Mouse (Mus musculus) thymus, adult 2 months (tissue): ENCODE measurements at regions not wholly inside any gene's neighbourhood (a gene's known extent, or its start where the extent isn't known, plus 50 kb on each side); places are given as distances from the start of the nearest gene placed in this dataset.

Experiments
- DNase-seq: peaks from one replicate; pipeline ENCODE4 v3.0.0; 2021
- H3K27ac ChIP-seq: fragments of 200-500 bp; 2 replicates; pipeline ENCODE4 v1.5.1; 2012; ENCODE audit warnings: low read length, control low read depth; ENCODE audit not compliant: control insufficient read depth, insufficient read depth
- H3K27me3 ChIP-seq: fragments of 200-500 bp; 2 replicates; pipeline ENCODE4 v1.6.1; 2012; ENCODE audit warnings: mild to moderate bottlenecking, low read length, moderate library complexity, mixed read lengths; ENCODE audit not compliant: control insufficient read depth, insufficient read depth
- H3K36me3 ChIP-seq: fragments of 200-500 bp; 2 replicates; pipeline ENCODE4 v1.6.1; 2012; ENCODE audit warnings: mild to moderate bottlenecking, low read length, moderate library complexity; ENCODE audit not compliant: control insufficient read depth, insufficient read depth
- H3K4me1 ChIP-seq: fragments of 200-500 bp; replicated peaks from 2 replicates; pipeline ENCODE4 v1.6.1; 2012; ENCODE audit warnings: low read length; ENCODE audit not compliant: control insufficient read depth, insufficient read depth
- H3K4me3 ChIP-seq: fragments of 200-500 bp; 2 replicates; pipeline ENCODE4 v1.5.1; 2012; ENCODE audit warnings: mild to moderate bottlenecking, low read length, control low read depth, moderate library complexity; ENCODE audit not compliant: control insufficient read depth, insufficient read depth
- CTCF ChIP-seq: fragments of 200-500 bp; IDR thresholded peaks from 2 replicates; pipeline ENCODE4 v1.5.1; 2012; ENCODE audit warnings: mild to moderate bottlenecking, control low read depth, low read length, moderate library complexity, borderline replicate concordance; ENCODE audit not compliant: control insufficient read depth, poor library complexity, insufficient read depth; ENCODE audit errors: extremely low read depth
- POLR2A ChIP-seq: fragments of 200-500 bp; IDR thresholded peaks from 2 replicates; pipeline ENCODE4 v1.6.1; 2012; ENCODE audit warnings: mild to moderate bottlenecking, low read length, control low read depth, moderate library complexity; ENCODE audit not compliant: control insufficient read depth, poor library complexity, insufficient read depth; ENCODE audit errors: extremely low read depth
- WGBS: fragments of 180-500 bp; shearing (Covaris S2); methylation state at CpG from one replicate; pipeline ENCODE4 v1.1.7; 2018; 5-methylcytosine and 5-hydroxymethylcytosine counted together

GRCm38 (mm10) chr1:77732099-77732498, 217.2 kb upstream of the Epha4 start:
- no peak for TF ChIP-seq POLR2A
- no peak for TF ChIP-seq CTCF
- DNase-seq: no peak
- Histone ChIP-seq H3K4me1 (no peaks in the 10 kb centered on the region), H3K4me3 (no peak overlapping the region), H3K36me3 (no peaks in the 10 kb centered on the region), H3K27me3 (no peaks in the 10 kb centered on the region), H3K27ac (no peak overlapping the region)
- 94% methylated on average over 10 of the region's 10 CpGs for WGBS

GRCm38 (mm10) chr1:77727561-77727960, 212.7 kb upstream of the Epha4 start:
- no peak overlapping the region for H3K27ac ChIP-seq
- 95% methylated on average over 2 of the region's 2 CpGs for WGBS
- no peak overlapping the region for H3K4me3 ChIP-seq
- no peaks in the 10 kb centered on the region for H3K27me3 ChIP-seq
- H3K4me1 ChIP-seq: no peaks in the 10 kb centered on the region
- TF ChIP-seq CTCF: no peak
- TF ChIP-seq POLR2A: no peak
- H3K36me3 ChIP-seq: no peaks in the 10 kb centered on the region
- no peak for DNase-seq

GRCm38 (mm10) chr1:77723246-77723645, 208.4 kb upstream of the Epha4 start:
- 96% methylated on average over 8 of the region's 8 CpGs for WGBS
- no peak overlapping the region for H3K4me3 ChIP-seq
- no peak for DNase-seq
- no peaks in the 10 kb centered on the region for H3K27me3 ChIP-seq
- H3K27ac ChIP-seq: no peak overlapping the region
- no peaks in the 10 kb centered on the region for H3K36me3 ChIP-seq
- no peak for TF ChIP-seq POLR2A
- TF ChIP-seq CTCF: no peak
- no peaks in the 10 kb centered on the region for H3K4me1 ChIP-seq

- WGBS: 97% methylated on average over 1 of the region's 1 CpGs
- Histone ChIP-seq H3K27ac (no peak overlapping the region), H3K4me3 (no peak overlapping the region)
Measured at GRCm38 (mm10) chr1:77720859-77721258, 206.0 kb upstream of the Epha4 start.

GRCm38 (mm10) chr1:77713001-77713400, 198.1 kb upstream of the Epha4 start:
- 78% methylated on average over 2 of the region's 2 CpGs for WGBS
- Histone ChIP-seq H3K4me3 (no peak overlapping the region), H3K4me1 (no peaks in the 10 kb centered on the region), H3K27ac (no peak overlapping the region), H3K27me3 (no peaks in the 10 kb centered on the region), H3K36me3 (no peaks in the 10 kb centered on the region)
- TF ChIP-seq CTCF (no peak), POLR2A (no peak)
- DNase-seq: no peak

More at GRCm38 (mm10) chr1:77720859-77721258, 206.0 kb upstream of the Epha4 start:
- no peak for TF ChIP-seq CTCF
- Histone ChIP-seq H3K4me1 (no peaks in the 10 kb centered on the region), H3K27me3 (no peaks in the 10 kb centered on the region), H3K36me3 (no peaks in the 10 kb centered on the region)
- no peak for DNase-seq

- H3K27me3 ChIP-seq: no peaks in the 10 kb centered on the region
- no peaks in the 10 kb centered on the region for H3K36me3 ChIP-seq
- H3K27ac ChIP-seq: no peak overlapping the region
- H3K4me3 ChIP-seq: no peak overlapping the region
- 76% methylated on average over 14 of the region's 14 CpGs for WGBS
- DNase-seq: no peak
- no peaks in the 10 kb centered on the region for H3K4me1 ChIP-seq
- no peak for TF ChIP-seq CTCF
- no peak for TF ChIP-seq POLR2A
Measured at GRCm38 (mm10) chr1:77708202-77709020, 193.5 kb upstream of the Epha4 start.

- DNase-seq: no peak
- Histone ChIP-seq H3K27ac (no peak overlapping the region), H3K36me3 (no peaks in the 10 kb centered on the region), H3K4me3 (no peak overlapping the region), H3K27me3 (no peaks in the 10 kb centered on the region), H3K4me1 (no peaks in the 10 kb centered on the region)
- 78% methylated on average over 3 of the region's 3 CpGs for WGBS
- no peak for TF ChIP-seq POLR2A
- no peak for TF ChIP-seq CTCF
Measured at GRCm38 (mm10) chr1:77695228-77696018, 180.5 kb upstream of the Epha4 start.
